Mouse (Mus musculus): ENCODE results near the gene Sod2. TPM values are rescaled to one million over a fixed set of nuclear protein-coding genes. Genes with fewer than 3 reads are reported as not detected.
A peak's percentile ranks its signal among the peaks of the same experiment; 100 is the strongest.
"Not testable (repeated sequence)": the region's sequence is repeated elsewhere in the genome, so short reads cannot be mapped to it uniquely, and the experiment has no call there.

The Sod2 gene
- polyA plus RNA-seq, 1 experiment: 156 TPM

DNA sequence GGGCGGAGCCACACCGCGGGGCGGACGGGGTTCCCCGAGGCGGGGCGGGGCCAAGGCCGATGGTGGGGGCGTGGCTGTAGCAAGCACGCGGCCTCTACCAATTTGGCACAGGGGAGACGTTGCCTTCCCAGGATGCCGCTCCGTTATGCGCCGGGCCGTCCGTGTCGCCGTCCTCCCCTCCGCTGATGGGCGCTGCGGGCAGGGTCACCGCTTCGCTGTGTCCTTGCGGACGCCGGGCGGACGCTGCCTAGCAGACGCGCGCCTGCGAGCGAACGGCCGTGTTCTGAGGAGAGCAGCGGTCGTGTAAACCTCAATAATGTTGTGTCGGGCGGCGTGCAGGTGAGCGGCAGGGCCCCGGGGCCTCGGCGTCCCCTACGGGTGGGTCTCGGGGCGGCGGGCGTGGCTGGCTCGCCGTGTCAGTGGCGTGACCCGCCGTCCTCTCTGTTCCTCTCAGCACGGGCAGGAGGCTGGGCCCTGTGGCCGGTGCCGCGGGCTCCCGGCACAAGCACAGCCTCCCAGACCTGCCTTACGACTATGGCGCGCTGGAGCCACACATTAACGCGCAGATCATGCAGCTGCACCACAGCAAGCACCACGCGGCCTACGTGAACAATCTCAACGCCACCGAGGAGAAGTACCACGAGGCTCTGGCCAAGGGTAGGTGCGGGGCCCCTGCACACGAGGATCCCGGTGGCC lies 1.2 kb downstream of the Sod2 start:
- under 1% methylated on average over 76 of the region's 76 CpGs for WGBS
- peak; percentile 89 for DNase-seq (ENCODE audit: low read depth, low spot score)

DNA sequence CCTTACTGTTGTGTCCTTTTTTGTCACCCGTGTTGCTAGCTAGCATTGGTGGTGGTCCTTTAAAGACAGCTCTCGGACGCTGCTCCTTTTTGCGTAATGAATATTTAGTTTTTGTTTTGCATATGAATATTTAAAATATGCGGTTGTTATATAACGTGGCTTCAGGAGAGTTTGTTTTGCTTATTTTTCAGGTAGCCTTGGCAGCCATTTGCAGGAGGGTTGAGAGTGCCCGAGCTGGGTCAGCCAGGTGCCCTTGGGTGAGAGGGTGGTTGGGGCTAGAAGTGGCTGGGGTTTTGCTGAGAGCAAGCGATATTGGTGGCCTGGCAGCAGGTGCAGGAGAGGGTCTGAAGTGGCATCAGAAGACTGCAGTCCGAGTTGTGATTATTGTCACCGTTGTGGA lies 1.9 kb downstream of the Sod2 start:
- DNase-seq (ENCODE audit: low read depth, low spot score): no peak
- WGBS: 3% methylated on average over 10 of the region's 10 CpGs

DNA sequence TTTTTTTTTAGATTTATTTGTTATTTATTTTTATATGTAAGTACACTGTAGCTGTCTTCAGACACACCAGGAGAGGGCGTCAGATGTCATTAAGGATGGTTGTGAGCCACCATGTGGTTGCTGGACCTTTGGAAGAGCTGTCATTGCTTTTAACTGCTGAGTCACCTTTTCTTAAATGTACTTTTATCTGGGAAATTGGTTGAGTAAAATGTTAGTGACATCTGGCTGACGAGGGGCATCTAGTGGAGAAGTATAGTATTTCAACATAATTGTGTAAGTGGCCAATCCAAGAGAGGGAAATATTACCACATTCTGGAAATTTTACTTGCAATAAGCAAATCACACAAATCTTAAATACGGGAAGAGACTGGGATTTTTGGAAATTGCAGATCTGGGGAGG lies 3.2 kb downstream of the Sod2 start:
- no peak for DNase-seq (ENCODE audit: low read depth, low spot score)

DNA sequence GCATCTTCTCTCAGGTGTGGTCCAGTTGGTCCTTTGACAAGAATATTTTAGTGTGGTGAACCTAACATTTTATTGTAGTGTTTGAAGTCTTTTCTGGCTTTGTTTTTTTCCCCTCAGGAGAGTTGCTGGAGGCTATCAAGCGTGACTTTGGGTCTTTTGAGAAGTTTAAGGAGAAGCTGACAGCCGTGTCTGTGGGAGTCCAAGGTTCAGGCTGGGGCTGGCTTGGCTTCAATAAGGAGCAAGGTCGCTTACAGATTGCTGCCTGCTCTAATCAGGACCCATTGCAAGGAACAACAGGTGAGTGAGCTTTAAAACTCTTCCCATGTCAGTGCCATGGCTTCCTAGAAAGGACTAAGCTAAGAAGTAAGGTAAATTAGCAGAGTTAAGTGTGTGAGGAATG lies 6.7 kb downstream of the Sod2 start:
- no peak for DNase-seq (ENCODE audit: low read depth, low spot score)
- 50% methylated on average over 3 of the region's 3 CpGs for WGBS

More for the DNA sequence above, 3.2 kb downstream of the Sod2 start:
- WGBS: 9% methylated on average over 3 of the region's 3 CpGs

- WGBS: 89% methylated on average over 5 of the region's 12 CpGs
- DNase-seq (ENCODE audit: low read depth, low spot score): not testable (repeated sequence)
Measured at GRCm38 (mm10) chr17:13036627-13037192, 30.1 kb downstream of the Sod2 start.

DNA sequence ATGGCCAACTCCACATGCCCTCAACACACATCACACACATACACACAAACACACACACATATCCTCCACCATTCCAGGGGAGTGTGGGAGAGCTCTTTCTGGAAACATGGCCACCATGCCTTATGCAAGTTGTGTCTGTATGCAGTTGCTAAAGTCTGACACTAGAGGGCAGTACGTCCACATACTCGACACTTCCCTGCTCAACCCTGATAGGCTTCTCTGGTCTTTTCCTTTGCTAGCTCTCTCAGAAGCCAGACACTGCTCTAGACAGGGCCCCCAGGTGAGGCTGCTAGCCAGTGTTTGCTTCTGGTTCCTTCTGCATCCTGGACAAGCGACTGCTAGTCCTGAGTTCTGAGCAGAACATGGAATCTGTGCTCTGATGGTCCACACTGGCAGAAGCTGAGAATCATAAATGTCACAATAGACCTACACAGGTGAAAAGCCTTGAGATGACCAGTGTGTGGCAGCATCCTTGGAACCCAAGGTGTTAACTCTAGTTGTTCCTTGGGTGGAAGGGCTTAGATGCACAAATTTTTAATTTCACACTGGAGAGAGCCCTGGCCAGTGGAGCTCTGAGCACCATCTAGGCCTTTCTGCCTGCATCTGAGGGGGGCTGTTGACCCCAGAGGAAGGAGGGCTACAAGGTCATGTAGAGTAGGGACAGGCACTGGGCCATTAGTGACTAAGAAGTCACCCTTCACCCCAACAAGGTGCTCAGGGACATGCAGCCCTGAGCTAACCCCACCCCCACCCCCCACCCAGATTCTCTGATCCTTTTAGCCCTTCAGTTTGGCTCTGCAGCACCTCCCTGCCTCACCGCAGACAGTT lies 37.4 kb downstream of the Sod2 start:
- 22% methylated on average over 4 of the region's 4 CpGs for WGBS
- peak; percentile 4 for DNase-seq (ENCODE audit: low read depth, low spot score)

DNA sequence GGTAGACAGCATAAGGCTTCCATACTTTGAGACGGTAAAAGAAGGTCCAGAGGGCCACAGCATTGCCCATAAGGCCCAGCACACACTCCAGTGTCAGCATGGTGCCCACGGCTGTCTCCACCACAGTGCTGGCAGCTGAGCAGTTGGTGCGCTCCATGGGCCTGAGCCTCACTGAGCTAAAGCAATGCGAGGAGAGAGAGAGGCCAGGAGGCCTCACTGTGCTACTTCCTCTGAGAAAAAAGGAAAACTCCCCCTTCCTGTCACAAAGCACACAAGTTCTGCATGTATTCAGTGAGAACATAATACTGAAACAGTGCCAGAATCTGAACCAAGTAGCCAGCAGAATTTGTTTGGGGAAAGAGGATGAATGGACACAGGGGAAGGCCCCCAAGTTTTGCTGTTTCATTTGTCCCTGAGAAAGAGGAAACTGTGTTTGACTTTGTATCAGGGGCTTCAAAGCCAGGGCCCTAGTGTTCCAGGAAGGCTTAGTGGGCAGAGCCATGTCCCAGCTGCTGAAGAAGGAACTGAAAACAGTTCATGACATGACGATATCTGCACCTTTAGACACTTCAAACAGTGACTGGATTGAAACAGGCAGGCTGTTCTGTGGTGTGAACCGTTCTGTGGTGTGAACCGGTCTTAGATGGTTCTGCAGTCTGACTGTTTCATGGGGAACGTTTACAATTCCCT lies 45.6 kb downstream of the Sod2 start, which contains the start of gene Gpr31b:
Gpr31b (minus strand) TSS at position 173 of the 690 bp plus-strand sequence.
- 86% methylated on average over 3 of the region's 8 CpGs for WGBS
- not testable (repeated sequence) for DNase-seq (ENCODE audit: low read depth, low spot score)

GRCm38 (mm10) chr17:13060804-13061203 lies 54.2 kb downstream of the Sod2 start, which contains the start of gene Tcp10b:
Gene Tcp10b, plus strand, starts transcription at chr17:13061104.
- DNase-seq (ENCODE audit: low read depth, low spot score): not testable (repeated sequence)
- 94% methylated on average over 4 of the region's 4 CpGs for WGBS

DNA sequence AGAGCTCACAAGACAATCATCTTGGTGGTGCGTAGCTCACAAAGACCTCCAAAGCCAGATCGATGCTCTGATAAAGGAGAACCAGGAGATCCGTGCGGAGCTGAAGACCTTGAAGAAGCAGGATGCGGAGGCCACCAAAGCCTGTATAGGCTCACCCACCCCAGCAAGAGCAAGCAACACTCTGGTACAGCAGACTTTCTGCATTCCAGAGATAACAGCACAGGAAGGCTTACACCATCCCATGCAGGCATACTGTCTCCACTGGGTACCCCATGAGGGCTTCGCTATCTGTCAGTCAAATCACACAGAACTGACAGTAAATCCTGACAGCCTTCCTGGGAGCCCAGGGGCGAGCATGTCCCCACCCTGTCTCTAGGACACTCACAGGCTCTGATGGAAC lies 56.2 kb downstream of the Sod2 start:
- DNase-seq (ENCODE audit: low read depth, low spot score): not testable (repeated sequence)
- WGBS: 82% methylated on average over 7 of the region's 7 CpGs

DNA sequence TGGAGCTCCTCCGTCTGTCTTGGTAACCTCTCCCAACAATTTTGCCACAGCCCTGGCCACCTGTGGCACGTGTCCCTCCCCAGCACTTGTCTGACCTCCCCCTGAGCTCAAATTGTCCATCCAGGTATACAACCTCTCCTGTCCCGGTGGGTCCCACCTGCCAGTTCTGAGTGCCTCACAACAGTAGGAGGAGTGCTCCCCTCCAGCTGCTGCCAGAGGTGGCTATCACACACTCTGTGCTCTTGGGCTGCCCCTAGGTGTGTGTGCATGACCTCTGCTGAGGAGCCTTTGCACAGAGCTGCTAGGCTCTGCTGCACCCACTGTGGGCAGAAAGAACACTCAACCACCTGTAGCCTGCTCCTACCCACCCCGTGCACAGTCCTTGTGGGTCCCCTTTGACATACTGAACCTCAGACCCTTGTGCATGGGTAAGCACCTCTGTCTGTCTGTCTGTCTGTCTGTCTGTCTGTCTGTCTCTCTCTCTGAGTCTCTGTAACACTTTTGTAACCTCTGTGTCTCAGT lies 61.3 kb downstream of the Sod2 start:
- not testable (repeated sequence) for DNase-seq (ENCODE audit: low read depth, low spot score)
- 50% methylated on average over 1 of the region's 4 CpGs for WGBS

GRCm38 (mm10) chr17:13069227-13069626 lies 62.6 kb downstream of the Sod2 start:
- WGBS: 52% methylated on average over 5 of the region's 5 CpGs
- not testable (repeated sequence) for DNase-seq (ENCODE audit: low read depth, low spot score)

Other genes with a start within 250 kb of the Sod2 start
- gene Igf2r, start 237.2 kb upstream of the Sod2 start, polyA plus RNA-seq (2012; rRNA removed): 10.3 and 17.9 TPM in 2 replicates
- not detected in 2 replicates for gene Mas1, start 138.7 kb upstream of the Sod2 start, polyA plus RNA-seq (2012; rRNA removed)
- gene Mrgprh, start 130.8 kb upstream of the Sod2 start, polyA plus RNA-seq (2012; rRNA removed): 0.05 TPM in 1 of 2 replicates, not detected in the other
- gene Pnldc1, start 96.6 kb upstream of the Sod2 start, polyA plus RNA-seq (2012; rRNA removed): 0.79 and 1.1 TPM in 2 replicates
- 56.8 and 58.7 TPM in 2 replicates for gene Tcp1, start 91.1 kb upstream of the Sod2 start, polyA plus RNA-seq (2012; rRNA removed)
- gene Mrpl18, start 90.5 kb upstream of the Sod2 start, polyA plus RNA-seq (2012; rRNA removed): 35.1 and 38.9 TPM in 2 replicates
- gene Acat3, start 66.2 kb upstream of the Sod2 start, polyA plus RNA-seq (2012; rRNA removed): 0.10 and 0.19 TPM in 2 replicates
- 17.0 and 20.3 TPM in 2 replicates for gene Acat2, start 46.1 kb upstream of the Sod2 start, polyA plus RNA-seq (2012; rRNA removed)
- 18.0 and 20.8 TPM in 2 replicates for gene Wtap, start 12.7 kb upstream of the Sod2 start, polyA plus RNA-seq (2012; rRNA removed)
- gene Gpr31b, start 45.5 kb downstream of the Sod2 start, polyA plus RNA-seq (2012; rRNA removed): 0.73 and 2.2 TPM in 2 replicates
- not detected in 2 replicates for gene Tcp10b, start 54.3 kb downstream of the Sod2 start, polyA plus RNA-seq (2012; rRNA removed)
- 2.0 and 6.7 TPM in 2 replicates for gene Unc93a, start 125.0 kb downstream of the Sod2 start, polyA plus RNA-seq (2012; rRNA removed)
- gene Smok2a, start 214.3 kb downstream of the Sod2 start, polyA plus RNA-seq (2012; rRNA removed): not detected in 2 replicates
- gene Smok2b, start 223.4 kb downstream of the Sod2 start, polyA plus RNA-seq (2012; rRNA removed): not detected in 2 replicates

Measured in large intestine, adult 2 months (tissue).